Mouse (Mus musculus) midbrain, embryonic 14.5 days (tissue): ENCODE results near the gene Parp8. TPM values are rescaled to one million over a fixed set of nuclear protein-coding genes. Genes with fewer than 3 reads are reported as not detected.
A peak's percentile ranks its signal among the peaks of the same experiment; 100 is the strongest.

Experiments
- ATAC-seq: fragments of 200-750 bp; cut with Nextera tagmentation; 2 replicates; pipeline ENCODE4 v1.8.0; 2017; ENCODE audit warnings: moderate number of reproducible peaks, moderate library complexity; ENCODE audit not compliant: low FRiP score, low TSS enrichment
- DNase-seq: peaks from one replicate; pipeline ENCODE4 v3.0.0-alpha.2; 2015
- H3K27ac ChIP-seq: fragments of 300-500 bp; sonication (generic); replicated peaks from 2 replicates; pipeline ENCODE4 v1.5.1; 2014; ENCODE audit warnings: mild to moderate bottlenecking, low read depth, low read length, moderate library complexity
- H3K27me3 ChIP-seq: fragments of 300-500 bp; sonication (generic); 2 replicates; pipeline ENCODE4 v1.6.1; 2014; ENCODE audit warnings: low read length, control low read depth, mixed read lengths; ENCODE audit not compliant: control insufficient read depth, insufficient read depth
- H3K36me3 ChIP-seq: fragments of 300-500 bp; sonication (generic); 2 replicates; pipeline ENCODE4 v1.6.1; 2014; ENCODE audit warnings: low read length, control low read depth; ENCODE audit not compliant: control insufficient read depth, insufficient read depth
- H3K4me1 ChIP-seq: fragments of 300-500 bp; sonication (generic); 2 replicates; pipeline ENCODE4 v1.6.1; 2014; ENCODE audit warnings: mild to moderate bottlenecking, antibody characterized with exemption, low read length, control low read depth; ENCODE audit not compliant: control insufficient read depth, insufficient read depth
- H3K4me2 ChIP-seq: fragments of 300-500 bp; sonication (generic); 2 replicates; pipeline ENCODE4 v1.6.1; 2014; ENCODE audit warnings: mild to moderate bottlenecking, low read length, moderate library complexity
- H3K4me3 ChIP-seq: fragments of 300-500 bp; sonication (generic); replicated peaks from 2 replicates; pipeline ENCODE4 v1.5.1; 2014; ENCODE audit warnings: low read depth, low read length
- H3K9ac ChIP-seq: fragments of 300-500 bp; sonication (generic); replicated peaks from 2 replicates; pipeline ENCODE4 v1.6.1; 2014; ENCODE audit warnings: mild to moderate bottlenecking, low read length, moderate library complexity
- H3K9me3 ChIP-seq: fragments of 300-500 bp; sonication (generic); 2 replicates; pipeline ENCODE4 v1.6.1; 2016; ENCODE audit warnings: low read length, control low read depth, mixed read lengths; ENCODE audit not compliant: control insufficient read depth
- WGBS: fragments of 180-500 bp; shearing (Covaris S2); extraction: QIAGEN DNeasy Blood & Tissue Kit; methylation state at CpG from one replicate; pipeline ENCODE4 v1.1.7; 2014; 5-methylcytosine and 5-hydroxymethylcytosine counted together
- polyA plus RNA-seq: library from polyadenylated mRNA; unstranded; fragments of >200 nt; fragmentation: Nextera tagmentation; extraction: Ambion mirVana; gene quantifications from 2 replicates; pipeline ENCODE4 v1.2.1, GENCODE M21; 2014

Parp8 gene
- 32.9 and 36.9 TPM in 2 replicates for polyA plus RNA-seq

DNA sequence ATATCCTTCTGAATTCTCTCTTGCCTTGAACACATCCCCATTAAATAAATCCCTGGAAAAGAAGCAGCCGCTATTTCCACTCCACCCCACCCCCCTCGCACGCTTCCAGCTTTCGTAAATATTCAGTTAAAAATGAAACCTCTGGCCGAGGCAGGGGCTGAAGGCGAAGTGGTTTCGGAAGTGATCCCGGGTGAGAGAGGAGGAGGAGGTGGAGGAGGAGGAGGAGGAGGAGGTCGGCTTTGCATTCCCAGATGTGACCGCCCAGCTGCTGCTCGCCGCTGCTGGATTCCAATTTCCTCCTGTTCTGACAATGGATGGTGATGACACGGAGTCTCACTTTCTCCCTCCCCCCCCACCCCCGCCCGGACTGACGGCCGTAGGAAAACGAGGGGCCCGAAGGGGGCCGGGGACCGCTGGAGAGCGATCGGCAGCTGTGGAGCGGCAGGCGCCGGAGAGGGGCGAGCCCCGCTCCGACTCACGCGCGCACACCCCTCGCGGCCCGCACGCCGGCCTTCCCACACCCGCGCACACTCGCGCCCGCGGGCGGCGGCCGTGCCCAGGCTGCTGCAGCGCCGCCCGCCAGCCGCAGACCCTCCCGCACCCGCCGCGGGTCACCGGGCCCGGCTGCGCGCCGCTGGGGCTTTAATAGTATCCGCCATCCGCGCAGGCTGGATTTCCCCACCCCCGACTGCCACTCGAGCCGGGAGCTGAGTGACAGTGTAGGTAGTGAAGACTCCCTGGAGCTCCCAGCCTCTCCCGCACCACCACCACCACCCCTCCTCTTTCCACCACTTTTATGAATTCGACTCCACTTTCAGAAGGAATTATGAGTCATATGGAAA lies at the start of gene Parp8:
Gene Parp8, minus strand, starts transcription at position 312 of the 842 bp plus-strand sequence.
- H3K4me2 ChIP-seq = peak within 1 kb of the TSS; percentile 74
- peak within 1 kb of the TSS; percentile 95 for H3K9ac ChIP-seq
- H3K4me3 ChIP-seq = peak within 1 kb of the TSS; percentile 86
- DNase-seq (peak; percentile 84), ATAC-seq (peak; percentile 70)
- H3K27me3 ChIP-seq = no peaks in the 10 kb centered on the region
- peak within 1 kb of the TSS; percentile 94 for H3K27ac ChIP-seq
- H3K4me1 ChIP-seq = peaks cover 21% of the 10 kb centered on the region
- H3K9me3 ChIP-seq = no peaks in the 10 kb centered on the region
- H3K36me3 ChIP-seq = no peaks in the 10 kb centered on the region
- under 1% methylated on average over 57 of the region's 67 CpGs for WGBS

DNA sequence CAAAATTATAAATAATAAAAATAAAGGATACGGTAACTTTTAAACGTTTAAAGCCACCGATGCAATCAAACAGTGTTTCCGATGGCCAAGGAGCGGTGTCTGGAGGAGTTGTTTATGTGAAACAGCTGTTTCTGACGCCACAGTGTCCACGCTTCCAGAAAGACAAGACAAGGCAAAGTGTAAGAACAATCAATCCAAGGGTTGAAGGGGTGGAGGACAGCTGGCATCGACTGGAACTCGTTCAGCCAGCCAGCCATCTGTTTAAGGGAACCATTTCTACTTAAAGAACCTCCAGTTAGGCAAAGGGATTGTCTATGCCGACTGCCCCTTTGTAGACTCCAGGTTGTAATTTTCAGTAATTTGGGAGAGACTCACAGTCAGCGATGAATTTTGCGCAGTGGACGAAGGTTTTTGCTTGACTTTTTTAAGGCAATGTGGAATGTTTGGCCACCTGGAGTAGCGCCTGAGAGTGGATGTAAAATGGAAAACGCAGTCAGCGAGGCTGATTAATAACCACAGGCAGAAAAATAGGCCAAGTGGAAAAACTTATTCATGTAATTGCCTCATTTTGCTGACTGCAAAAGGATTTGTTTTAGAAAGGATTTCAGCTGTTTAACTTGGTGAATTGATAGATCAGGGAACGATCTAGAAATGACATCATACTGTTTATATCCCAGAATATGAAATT lies 37.4 kb upstream of the Parp8 start:
- 85% methylated on average over 17 of the region's 17 CpGs for WGBS
- Histone ChIP-seq H3K9ac (no peak overlapping the region), H3K4me1 (no peaks in the 10 kb centered on the region), H3K4me3 (no peak overlapping the region), H3K4me2 (no peak overlapping the region), H3K36me3 (no peaks in the 10 kb centered on the region), H3K27ac (no peak overlapping the region), H3K27me3 (no peaks in the 10 kb centered on the region), H3K9me3 (no peaks in the 10 kb centered on the region)
- ATAC-seq (no peak), DNase-seq (no peak)

DNA sequence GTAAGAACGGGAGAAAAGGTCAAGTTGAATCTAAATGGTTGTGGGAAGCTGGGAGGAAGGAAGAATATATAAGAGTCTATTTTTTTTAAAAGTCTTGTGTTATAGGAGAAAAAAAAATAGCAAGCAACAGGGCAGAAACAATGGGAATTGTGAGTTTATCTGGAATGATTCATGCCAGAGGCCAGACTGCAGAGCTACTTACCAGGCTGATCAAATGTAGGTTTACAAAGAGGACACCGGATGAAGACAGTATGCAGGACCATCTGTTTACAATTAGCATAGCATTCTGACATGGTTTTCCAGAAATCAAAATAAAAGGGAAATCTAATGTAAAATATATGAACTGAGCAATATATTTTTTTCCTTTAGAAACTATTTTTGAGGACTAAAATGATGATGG lies 31.1 kb upstream of the Parp8 start:
- no peak overlapping the region for H3K27ac ChIP-seq
- WGBS = 52% methylated on average over 2 of the region's 2 CpGs
- H3K36me3 ChIP-seq = no peaks in the 10 kb centered on the region
- ATAC-seq = no peak
- H3K27me3 ChIP-seq = no peaks in the 10 kb centered on the region
- H3K4me3 ChIP-seq = no peak overlapping the region
- H3K9me3 ChIP-seq = no peaks in the 10 kb centered on the region
- no peak overlapping the region for H3K4me2 ChIP-seq
- H3K4me1 ChIP-seq = no peaks in the 10 kb centered on the region
- no peak for DNase-seq
- H3K9ac ChIP-seq = no peak overlapping the region

DNA sequence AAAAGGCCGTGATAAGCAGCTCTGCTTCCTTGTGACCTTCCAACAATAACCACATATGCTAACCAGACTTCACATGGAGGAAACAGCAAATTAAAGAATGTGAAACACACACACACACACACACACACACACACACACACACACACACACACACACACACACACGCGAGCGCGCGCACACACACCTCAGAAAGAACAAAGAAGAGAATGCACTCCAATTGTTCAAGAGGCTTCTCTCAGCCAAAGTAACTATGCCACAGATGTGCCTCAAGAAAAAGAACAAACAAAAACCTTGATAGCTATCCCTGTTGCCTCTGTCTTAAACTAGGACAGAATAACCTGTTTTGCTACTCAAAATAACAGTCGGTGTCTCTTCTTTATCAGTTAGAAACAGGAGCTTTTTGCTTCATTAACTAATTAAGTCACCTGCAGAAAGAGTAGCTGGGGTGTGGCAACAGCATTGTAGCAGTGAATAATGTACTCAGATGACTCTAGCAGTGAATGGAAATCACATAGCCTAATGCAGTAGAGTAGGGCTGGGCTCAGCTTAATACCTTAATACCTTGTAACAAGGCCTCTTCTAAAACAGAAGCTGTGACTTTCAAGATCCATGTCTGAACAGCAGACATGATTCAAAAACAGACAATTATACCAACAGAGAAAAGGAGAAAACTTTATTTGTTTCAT lies 29.6 kb upstream of the Parp8 start:
- Histone ChIP-seq H3K4me2 (no peak overlapping the region), H3K4me3 (no peak overlapping the region), H3K9ac (no peak overlapping the region), H3K9me3 (no peaks in the 10 kb centered on the region), H3K4me1 (no peaks in the 10 kb centered on the region), H3K27me3 (no peaks in the 10 kb centered on the region), H3K27ac (no peak overlapping the region), H3K36me3 (no peaks in the 10 kb centered on the region)
- no peak for DNase-seq
- 93% methylated on average over 7 of the region's 7 CpGs for WGBS
- no peak for ATAC-seq

DNA sequence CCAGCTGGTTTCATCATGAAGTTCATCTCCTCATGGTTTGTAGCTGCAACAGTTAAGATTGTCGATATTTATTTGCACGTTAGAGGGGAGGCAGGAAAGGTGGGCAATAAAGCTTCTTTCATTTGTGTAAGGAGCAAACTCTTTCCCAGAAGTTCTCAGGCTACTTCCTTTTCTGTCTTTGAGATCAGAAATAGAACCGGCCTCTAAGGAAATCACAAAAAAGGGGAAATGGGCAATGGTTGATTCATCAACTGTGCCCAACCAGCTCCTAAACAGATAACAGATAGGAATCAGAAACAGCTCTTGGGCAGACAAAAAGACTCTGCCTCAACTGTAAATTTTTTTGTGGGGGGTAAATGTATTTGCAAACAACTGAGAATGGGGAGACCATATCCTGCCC lies 27.4 kb upstream of the Parp8 start:
- H3K36me3 ChIP-seq = no peaks in the 10 kb centered on the region
- no peak overlapping the region for H3K9ac ChIP-seq
- no peak overlapping the region for H3K4me2 ChIP-seq
- H3K4me1 ChIP-seq = no peaks in the 10 kb centered on the region
- no peaks in the 10 kb centered on the region for H3K27me3 ChIP-seq
- DNase-seq (no peak), ATAC-seq (no peak)
- 90% methylated on average over 3 of the region's 3 CpGs for WGBS
- H3K4me3 ChIP-seq = no peak overlapping the region
- H3K27ac ChIP-seq = no peak overlapping the region
- H3K9me3 ChIP-seq = no peaks in the 10 kb centered on the region

DNA sequence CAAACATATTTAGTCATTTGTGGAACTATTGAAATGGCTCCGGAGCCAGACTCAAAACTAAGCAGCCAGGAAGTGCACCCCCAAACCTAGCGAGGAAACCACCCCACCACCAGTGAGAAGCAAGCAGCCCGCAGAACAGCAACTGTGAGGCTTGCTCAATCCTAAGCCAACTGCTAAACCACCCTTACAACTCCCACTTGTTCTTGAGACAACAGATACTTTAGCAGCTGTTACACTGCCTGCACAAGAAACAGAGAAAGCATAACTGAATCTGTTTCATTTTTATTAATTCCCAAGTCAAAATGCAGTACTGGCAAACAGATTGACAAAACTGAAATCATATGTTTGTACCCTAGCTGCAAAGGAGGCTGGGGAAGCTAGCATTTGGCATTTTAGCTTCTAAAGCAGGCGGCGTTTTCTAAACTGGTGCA lies 23.2 kb upstream of the Parp8 start:
- WGBS = 88% methylated on average over 5 of the region's 5 CpGs
- DNase-seq (no peak), ATAC-seq (no peak)
- Histone ChIP-seq H3K27ac (no peak overlapping the region), H3K4me3 (no peak overlapping the region), H3K9ac (no peak overlapping the region), H3K27me3 (no peaks in the 10 kb centered on the region), H3K9me3 (no peaks in the 10 kb centered on the region), H3K4me2 (no peak overlapping the region), H3K4me1 (no peaks in the 10 kb centered on the region), H3K36me3 (no peaks in the 10 kb centered on the region)

DNA sequence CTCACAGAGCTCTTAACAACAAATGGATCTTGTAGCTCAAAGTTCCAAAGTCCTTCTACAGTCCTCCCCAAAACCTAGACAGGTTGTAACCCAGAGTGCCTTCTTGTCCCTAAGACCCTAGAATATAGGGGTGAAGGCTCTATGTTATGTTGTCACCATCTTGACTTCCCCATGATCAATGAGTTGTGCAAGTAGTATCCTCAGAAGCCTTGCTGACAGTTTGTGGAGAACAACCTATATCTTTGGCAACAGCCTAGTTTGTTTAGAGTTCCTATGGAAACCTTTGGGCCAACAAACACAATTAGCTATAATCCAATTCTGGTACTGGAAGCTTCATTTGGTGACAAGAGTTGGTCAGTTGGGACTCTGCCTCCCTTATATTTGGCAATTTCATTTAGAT lies 18.2 kb upstream of the Parp8 start:
- no peaks in the 10 kb centered on the region for H3K36me3 ChIP-seq
- no peaks in the 10 kb centered on the region for H3K4me1 ChIP-seq
- no peak overlapping the region for H3K4me2 ChIP-seq
- no peaks in the 10 kb centered on the region for H3K27me3 ChIP-seq
- H3K4me3 ChIP-seq = no peak overlapping the region
- no peaks in the 10 kb centered on the region for H3K9me3 ChIP-seq
- ATAC-seq = no peak
- no peak overlapping the region for H3K27ac ChIP-seq
- no peak overlapping the region for H3K9ac ChIP-seq
- no peak for DNase-seq

DNA sequence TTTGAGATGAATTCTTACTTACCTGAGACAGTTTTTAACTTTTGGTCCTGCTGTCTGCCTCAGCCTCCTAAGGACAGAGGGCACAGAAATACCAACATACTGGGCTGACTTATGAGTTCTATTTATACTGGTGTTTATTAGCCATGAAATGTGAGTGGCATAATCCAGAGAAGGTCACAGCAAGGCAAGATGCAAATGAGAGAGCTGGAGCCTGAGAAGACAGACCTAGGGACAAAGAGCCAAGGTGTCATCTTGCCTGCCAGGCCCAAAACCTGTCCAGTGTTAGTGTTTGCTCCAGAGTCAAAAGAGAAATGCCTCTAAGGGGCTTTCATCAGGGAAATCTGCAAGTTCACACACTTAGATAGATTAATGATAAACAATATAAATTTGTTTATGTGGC lies 15.7 kb upstream of the Parp8 start:
- DNase-seq = no peak
- Histone ChIP-seq H3K4me1 (no peaks in the 10 kb centered on the region), H3K4me3 (no peak overlapping the region), H3K27ac (no peak overlapping the region), H3K9ac (no peak overlapping the region), H3K36me3 (no peaks in the 10 kb centered on the region), H3K9me3 (no peaks in the 10 kb centered on the region), H3K27me3 (no peaks in the 10 kb centered on the region), H3K4me2 (no peak overlapping the region)
- ATAC-seq = no peak
